Mouse (Mus musculus): ENCODE measurements around the gene Rab5b. TPM values are rescaled to one million over a fixed set of nuclear protein-coding genes. Genes with fewer than 3 reads are reported as not detected.

The Rab5b gene
- polyA plus RNA-seq, 1 experiment from 2014 or later: 128 TPM

- Histone ChIP-seq H3K36me3 (ENCODE audit: control insufficient read depth, insufficient read depth, low read length) (no peaks in the 10 kb centered on the region), H3K27me3 (ENCODE audit: control insufficient read depth, insufficient read depth, low read depth, low read length) (no peaks in the 10 kb centered on the region), H3K4me1 (ENCODE audit: control insufficient read depth, insufficient read depth, low read length) (no peaks in the 10 kb centered on the region), H3K9me3 (replicated peaks; ENCODE audit: control insufficient read depth, low read length, poor library complexity, severe bottlenecking) (no peaks in the 10 kb centered on the region), H3K27ac (ENCODE audit: low read length) (no peak overlapping the region), H3K4me2 (ENCODE audit: low read length) (no peak overlapping the region), H3K9ac (ENCODE audit: low read depth, low read length) (no peak overlapping the region), H3K4me3 (ENCODE audit: low read depth, low read length) (no peak overlapping the region)
- WGBS: 51% methylated on average over 9 of the region's 9 CpGs
- no peak for ATAC-seq
Measured at GRCm38 (mm10) chr10:128659490-128659889, 36.6 kb downstream of the Rab5b start.

DNA sequence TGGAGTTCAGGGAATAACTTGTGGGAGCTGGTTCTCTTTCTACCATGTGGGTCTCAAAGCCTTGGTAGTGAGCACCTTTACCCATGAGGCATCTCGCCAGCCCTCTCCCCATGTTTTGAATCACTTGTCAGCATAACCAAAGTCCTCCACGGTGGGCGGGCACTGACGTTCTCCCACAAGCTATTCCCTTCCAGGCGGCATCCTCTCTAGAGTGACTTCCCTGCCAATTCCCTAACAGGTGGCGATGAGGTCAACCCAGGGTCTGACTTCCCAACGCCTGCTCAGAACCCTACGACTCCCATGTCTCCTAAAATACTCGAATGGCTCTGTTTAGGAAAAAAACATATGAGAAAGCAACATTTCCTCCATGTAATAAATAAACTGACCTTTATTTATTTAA is 38.2 kb downstream of the Rab5b start:
- no peak overlapping the region for H3K9ac ChIP-seq (ENCODE audit: low read depth, low read length)
- 72% methylated on average over 9 of the region's 9 CpGs for WGBS
- ATAC-seq: no peak
- H3K4me2 ChIP-seq (ENCODE audit: low read length): no peak overlapping the region
- H3K27ac ChIP-seq (ENCODE audit: low read length): no peak overlapping the region
- H3K36me3 ChIP-seq (ENCODE audit: control insufficient read depth, insufficient read depth, low read length): no peaks in the 10 kb centered on the region
- no peaks in the 10 kb centered on the region for H3K9me3 ChIP-seq (replicated peaks; ENCODE audit: control insufficient read depth, low read length, poor library complexity, severe bottlenecking)
- H3K4me3 ChIP-seq (ENCODE audit: low read depth, low read length): no peak overlapping the region
- no peaks in the 10 kb centered on the region for H3K27me3 ChIP-seq (ENCODE audit: control insufficient read depth, insufficient read depth, low read depth, low read length)
- no peaks in the 10 kb centered on the region for H3K4me1 ChIP-seq (ENCODE audit: control insufficient read depth, insufficient read depth, low read length)

- ATAC-seq: no peak
- H3K36me3 ChIP-seq (ENCODE audit: control insufficient read depth, insufficient read depth, low read length): no peaks in the 10 kb centered on the region
Measured at GRCm38 (mm10) chr10:128656731-128657130, 39.3 kb downstream of the Rab5b start.

DNA sequence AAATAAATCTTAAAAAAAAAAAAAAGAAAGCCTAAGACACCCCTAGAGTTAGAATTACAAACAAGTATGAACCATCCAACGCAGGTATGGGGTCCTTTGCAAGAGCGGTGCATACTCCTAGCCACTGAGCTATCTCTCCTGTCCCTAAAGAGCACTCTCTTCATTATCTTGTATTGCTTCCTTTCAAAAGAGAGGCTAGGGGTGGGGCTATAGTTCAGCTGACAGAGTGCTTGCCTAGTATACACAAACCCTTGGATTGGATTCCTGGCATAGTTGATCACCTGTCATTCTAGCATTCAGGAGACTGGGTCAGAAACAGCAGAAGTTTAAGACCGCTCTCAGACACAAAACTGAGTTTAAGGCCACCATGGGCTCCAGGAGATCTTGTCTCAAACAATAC is 40.8 kb downstream of the Rab5b start:
- H3K4me1 ChIP-seq (ENCODE audit: control insufficient read depth, insufficient read depth, low read length): no peaks in the 10 kb centered on the region
- no peak for ATAC-seq
- no peak overlapping the region for H3K27ac ChIP-seq (ENCODE audit: low read length)
- no peak overlapping the region for H3K4me3 ChIP-seq (ENCODE audit: low read depth, low read length)
- H3K36me3 ChIP-seq (ENCODE audit: control insufficient read depth, insufficient read depth, low read length): no peaks in the 10 kb centered on the region
- H3K9ac ChIP-seq (ENCODE audit: low read depth, low read length): no peak overlapping the region
- WGBS: 95% methylated on average over 3 of the region's 3 CpGs
- no peaks in the 10 kb centered on the region for H3K27me3 ChIP-seq (ENCODE audit: control insufficient read depth, insufficient read depth, low read depth, low read length)
- no peaks in the 10 kb centered on the region for H3K9me3 ChIP-seq (replicated peaks; ENCODE audit: control insufficient read depth, low read length, poor library complexity, severe bottlenecking)
- H3K4me2 ChIP-seq (ENCODE audit: low read length): no peak overlapping the region

More at GRCm38 (mm10) chr10:128656731-128657130, 39.3 kb downstream of the Rab5b start:
- Histone ChIP-seq H3K27ac (ENCODE audit: low read length) (no peak overlapping the region), H3K9me3 (replicated peaks; ENCODE audit: control insufficient read depth, low read length, poor library complexity, severe bottlenecking) (no peaks in the 10 kb centered on the region), H3K4me2 (ENCODE audit: low read length) (no peak overlapping the region), H3K9ac (ENCODE audit: low read depth, low read length) (no peak overlapping the region), H3K27me3 (ENCODE audit: control insufficient read depth, insufficient read depth, low read depth, low read length) (no peaks in the 10 kb centered on the region), H3K4me3 (ENCODE audit: low read depth, low read length) (no peak overlapping the region), H3K4me1 (ENCODE audit: control insufficient read depth, insufficient read depth, low read length) (no peaks in the 10 kb centered on the region)
- 93% methylated on average over 1 of the region's 1 CpGs for WGBS

DNA sequence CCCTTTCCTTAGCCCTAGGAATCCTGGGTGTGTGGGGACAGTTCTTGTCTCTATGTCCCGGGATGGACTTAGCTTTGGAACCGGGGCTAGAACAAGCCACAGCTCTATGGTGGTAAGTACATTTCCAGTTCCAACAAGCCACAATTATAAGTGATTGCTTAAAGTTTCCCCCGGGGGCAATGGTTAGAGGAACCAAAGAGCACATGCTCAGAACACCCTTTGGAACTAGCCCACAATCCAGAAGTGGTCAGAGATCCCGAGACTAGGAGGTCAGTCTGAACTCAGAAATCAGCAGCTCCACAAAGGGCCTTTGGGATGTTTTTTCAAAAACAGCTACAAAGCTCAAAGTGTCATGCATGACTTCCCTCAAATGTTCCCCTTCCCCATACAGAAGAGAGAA is 42.2 kb downstream of the Rab5b start:
- H3K36me3 ChIP-seq (ENCODE audit: control insufficient read depth, insufficient read depth, low read length): peaks cover 5% of the 10 kb centered on the region; the same call in 1 of the 2 replicates
- no peak for ATAC-seq
- no peak overlapping the region for H3K4me2 ChIP-seq (ENCODE audit: low read length)
- H3K4me1 ChIP-seq (ENCODE audit: control insufficient read depth, insufficient read depth, low read length): no peaks in the 10 kb centered on the region
- 70% methylated on average over 4 of the region's 4 CpGs for WGBS
- no peak overlapping the region for H3K4me3 ChIP-seq (ENCODE audit: low read depth, low read length)
- no peaks in the 10 kb centered on the region for H3K9me3 ChIP-seq (replicated peaks; ENCODE audit: control insufficient read depth, low read length, poor library complexity, severe bottlenecking)
- H3K9ac ChIP-seq (ENCODE audit: low read depth, low read length): no peak overlapping the region
- no peak overlapping the region for H3K27ac ChIP-seq (ENCODE audit: low read length)
- H3K27me3 ChIP-seq (ENCODE audit: control insufficient read depth, insufficient read depth, low read depth, low read length): no peaks in the 10 kb centered on the region

- peak; percentile 79 for ATAC-seq
- Histone ChIP-seq H3K4me2 (ENCODE audit: low read length) (peak overlapping the region; percentile 71), H3K4me1 (ENCODE audit: control insufficient read depth, insufficient read depth, low read length) (peaks cover 27% of the 10 kb centered on the region), H3K36me3 (ENCODE audit: control insufficient read depth, insufficient read depth, low read length) (peaks cover 5% of the 10 kb centered on the region), H3K4me3 (ENCODE audit: low read depth, low read length) (peak overlapping the region; percentile 67), H3K27me3 (ENCODE audit: control insufficient read depth, insufficient read depth, low read depth, low read length) (no peaks in the 10 kb centered on the region), H3K9ac (ENCODE audit: low read depth, low read length) (peak overlapping the region; percentile 69), H3K9me3 (replicated peaks; ENCODE audit: control insufficient read depth, low read length, poor library complexity, severe bottlenecking) (no peaks in the 10 kb centered on the region), H3K27ac (ENCODE audit: low read length) (peak overlapping the region; percentile 97)
- WGBS: 2% methylated on average over 9 of the region's 13 CpGs
Measured at GRCm38 (mm10) chr10:128646139-128647089, 49.6 kb downstream of the Rab5b start.

DNA sequence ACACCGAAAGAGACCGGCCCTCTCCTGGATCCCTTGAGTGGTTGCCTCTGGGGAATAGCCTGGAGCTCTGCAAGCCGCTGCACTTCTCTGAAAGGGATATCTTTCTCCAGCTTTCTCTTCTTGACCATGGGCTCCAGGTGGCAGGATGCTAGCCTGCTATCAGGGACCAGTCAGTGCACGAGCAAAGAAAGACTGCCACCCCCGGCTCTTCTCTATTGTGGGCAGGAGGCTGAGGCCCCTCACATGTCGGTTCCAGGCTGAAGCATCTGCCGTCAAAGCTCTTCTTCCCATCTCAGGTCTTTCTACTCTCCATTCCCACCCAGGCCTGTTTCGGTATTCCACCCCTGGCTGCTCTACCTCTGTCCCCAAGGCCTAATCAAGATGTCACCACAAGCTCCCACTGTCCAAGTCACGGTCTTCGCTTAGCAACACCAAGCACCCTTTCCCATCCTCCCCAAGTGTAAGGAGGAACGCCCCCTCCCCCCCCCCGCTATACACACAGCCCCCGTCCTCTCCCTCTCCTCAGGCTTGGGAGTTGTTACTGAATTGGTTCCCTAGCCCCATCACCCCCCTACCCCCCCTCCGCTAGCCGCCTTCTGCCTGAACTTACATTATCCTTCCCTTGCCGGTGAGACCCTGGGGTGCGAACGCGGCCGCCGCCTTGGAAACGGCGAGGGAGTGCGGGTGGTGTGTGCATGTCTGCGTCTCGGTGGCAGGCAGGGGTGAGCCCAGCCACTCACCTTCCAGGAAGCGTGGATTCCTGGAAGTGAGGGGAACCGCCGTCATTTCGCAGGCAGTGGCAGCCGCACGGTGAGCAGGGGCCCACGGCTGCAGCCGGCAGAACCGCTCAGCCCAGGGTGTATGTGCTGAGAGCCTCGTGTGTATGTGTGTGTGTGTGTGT is 50.7 kb downstream of the Rab5b start, which contains the start of gene Ikzf4:
TSS of gene Ikzf4 (minus strand) at position 881 of the 901 bp plus-strand sequence.
- H3K4me3 ChIP-seq (ENCODE audit: low read depth, low read length): peak within 1 kb of the TSS; percentile 67
- peaks cover 16% of the 10 kb centered on the region for H3K36me3 ChIP-seq (ENCODE audit: control insufficient read depth, insufficient read depth, low read length)
- H3K4me2 ChIP-seq (ENCODE audit: low read length): peak within 1 kb of the TSS; percentile 71
- peak within 1 kb of the TSS; percentile 97 for H3K27ac ChIP-seq (ENCODE audit: low read length)
- 1% methylated on average over 34 of the region's 36 CpGs for WGBS
- no peaks in the 10 kb centered on the region for H3K9me3 ChIP-seq (replicated peaks; ENCODE audit: control insufficient read depth, low read length, poor library complexity, severe bottlenecking)
- ATAC-seq: peak; percentile 85
- H3K9ac ChIP-seq (ENCODE audit: low read depth, low read length): peak within 1 kb of the TSS; percentile 88
- no peaks in the 10 kb centered on the region for H3K27me3 ChIP-seq (ENCODE audit: control insufficient read depth, insufficient read depth, low read depth, low read length)
- H3K4me1 ChIP-seq (ENCODE audit: control insufficient read depth, insufficient read depth, low read length): peaks cover 27% of the 10 kb centered on the region

DNA sequence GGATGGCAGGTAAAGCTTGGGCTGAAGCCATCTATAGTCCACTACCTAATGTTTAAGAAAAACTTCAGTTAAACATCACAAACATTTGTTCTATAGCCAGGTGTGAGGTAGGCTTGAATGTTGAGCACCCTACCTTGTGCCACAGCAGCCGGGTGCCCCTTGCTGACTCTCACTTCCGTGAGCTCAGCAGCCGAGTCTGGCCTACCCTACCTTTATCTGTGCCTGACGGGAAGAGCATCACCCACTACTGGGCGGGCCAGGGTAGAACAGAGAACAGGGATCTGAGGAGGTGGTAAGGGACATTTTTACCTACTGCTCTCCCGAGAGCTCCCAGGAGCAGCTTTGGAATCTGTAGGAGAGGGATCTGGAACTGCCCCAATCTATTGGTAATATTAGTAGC is 53.3 kb downstream of the Rab5b start:
- Histone ChIP-seq H3K4me1 (ENCODE audit: control insufficient read depth, insufficient read depth, low read length) (peaks cover 27% of the 10 kb centered on the region), H3K27ac (ENCODE audit: low read length) (no peak overlapping the region), H3K4me3 (ENCODE audit: low read depth, low read length) (no peak overlapping the region), H3K4me2 (ENCODE audit: low read length) (no peak overlapping the region), H3K36me3 (ENCODE audit: control insufficient read depth, insufficient read depth, low read length) (peaks cover 31% of the 10 kb centered on the region), H3K9ac (ENCODE audit: low read depth, low read length) (peak overlapping the region; percentile 2; the same call in 1 of the 2 replicates), H3K27me3 (ENCODE audit: control insufficient read depth, insufficient read depth, low read depth, low read length) (no peaks in the 10 kb centered on the region), H3K9me3 (replicated peaks; ENCODE audit: control insufficient read depth, low read length, poor library complexity, severe bottlenecking) (no peaks in the 10 kb centered on the region)
- 87% methylated on average over 6 of the region's 6 CpGs for WGBS
- ATAC-seq: no peak
